Mouse (Mus musculus) heart, postnatal 25 days (tissue): Measurements from ENCODE around the gene Khdrbs1. TPM values are rescaled to one million over a fixed set of nuclear protein-coding genes. Genes with fewer than 3 reads are reported as not detected.

Source experiments
- DNase-seq: peaks from one replicate; pipeline ENCODE4 v3.0.0; 2022; ENCODE audit warnings: low spot score
- intact Hi-C: fragments of 180-260 bp; cut with DNase I; formaldehyde crosslinking; loops from one replicate; pipeline ENCODE4 v1.15.1; 2025
- microRNA-seq: library from miRNA; unstranded; fragments of <30 nt; microRNA quantifications from one replicate; pipeline ENCODE4 v1.2.0, GENCODE M21; 2022
- total RNA-seq, 2 experiments: library from RNA; stranded (reverse); gene quantifications; 2 replicates each; pipeline ENCODE4 v1.2.3; 2021

Khdrbs1 gene
- total RNA-seq, 2 experiments from 2014 or later: 38.0 to 46.9 TPM

DNA sequence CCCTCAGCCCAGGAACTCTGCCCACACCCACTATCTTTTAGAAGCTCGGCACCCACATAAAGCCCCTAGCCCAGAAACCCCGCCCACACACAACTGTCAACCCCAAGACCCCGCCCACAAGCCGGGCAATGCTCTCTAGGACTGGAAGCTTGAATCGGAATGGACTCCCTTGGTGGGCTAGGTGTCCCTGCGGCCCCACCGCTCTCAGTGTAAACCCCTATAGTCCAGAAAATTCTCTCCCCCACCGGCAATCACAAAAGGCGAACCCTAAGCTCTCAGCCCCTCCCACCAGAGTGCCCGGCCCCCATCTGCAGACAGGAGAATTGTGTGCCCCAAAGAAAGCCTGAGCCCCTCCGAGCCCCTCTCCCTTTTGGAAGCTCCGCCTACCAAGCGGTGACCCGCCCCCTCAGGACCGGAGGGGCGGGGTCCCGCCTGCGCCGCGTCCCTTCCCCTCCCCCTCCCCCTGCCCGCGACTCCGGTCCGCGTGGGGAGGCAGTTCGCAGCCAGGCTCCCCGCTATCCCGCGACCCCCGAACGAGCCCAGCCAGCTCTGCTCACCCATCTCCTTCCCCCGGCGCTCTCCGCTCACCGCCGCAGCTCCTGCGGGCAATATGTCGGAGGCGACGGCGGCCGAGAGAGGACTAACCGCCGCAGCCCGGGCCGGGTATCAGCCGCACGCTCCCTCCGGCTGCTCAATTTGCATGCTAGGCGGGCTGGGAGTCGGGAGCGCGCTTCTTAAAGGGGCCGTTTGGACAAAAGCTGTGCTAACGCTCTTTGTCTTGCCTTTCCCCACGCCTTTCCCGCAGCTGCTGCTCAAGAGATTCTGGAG, 45.7 kb downstream of the Khdrbs1 start, which contains the start of gene Tmem39b:
Tmem39b (minus strand) TSS at position 681 of the 828 bp plus-strand sequence.
- peak; percentile 85 for DNase-seq
- intact Hi-C loops: loop anchor here (1.0 kb wide), 1 partner anchor 24 kb away; the partner anchor contains the start of gene Kpna6

DNA sequence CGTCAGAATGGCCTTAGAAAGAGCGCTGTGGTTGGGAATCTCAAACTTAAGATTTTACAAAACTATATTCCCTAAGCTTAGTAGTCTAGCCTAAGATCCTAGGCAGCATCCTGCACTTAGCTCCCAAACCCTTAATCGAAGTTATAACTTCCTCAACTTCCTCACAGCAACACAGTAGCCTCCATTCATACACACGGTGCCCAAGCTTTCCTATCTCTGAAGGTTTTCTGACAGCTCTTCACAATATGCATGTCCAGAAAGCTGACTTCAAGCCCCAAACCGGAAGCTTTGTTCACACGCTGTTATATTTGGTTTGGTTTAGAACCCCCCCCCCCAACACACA, 46.3 kb downstream of the Khdrbs1 start:
- intact Hi-C loops: loop anchor here (1.0 kb wide), 1 partner anchor 23 kb away; the partner anchor contains the start of gene Kpna6
- no peak for DNase-seq

GRCm38 (mm10) chr4:129684531-129684930, 57.6 kb downstream of the Khdrbs1 start:
- intact Hi-C loops: no loop called here
- no peak for DNase-seq

DNA sequence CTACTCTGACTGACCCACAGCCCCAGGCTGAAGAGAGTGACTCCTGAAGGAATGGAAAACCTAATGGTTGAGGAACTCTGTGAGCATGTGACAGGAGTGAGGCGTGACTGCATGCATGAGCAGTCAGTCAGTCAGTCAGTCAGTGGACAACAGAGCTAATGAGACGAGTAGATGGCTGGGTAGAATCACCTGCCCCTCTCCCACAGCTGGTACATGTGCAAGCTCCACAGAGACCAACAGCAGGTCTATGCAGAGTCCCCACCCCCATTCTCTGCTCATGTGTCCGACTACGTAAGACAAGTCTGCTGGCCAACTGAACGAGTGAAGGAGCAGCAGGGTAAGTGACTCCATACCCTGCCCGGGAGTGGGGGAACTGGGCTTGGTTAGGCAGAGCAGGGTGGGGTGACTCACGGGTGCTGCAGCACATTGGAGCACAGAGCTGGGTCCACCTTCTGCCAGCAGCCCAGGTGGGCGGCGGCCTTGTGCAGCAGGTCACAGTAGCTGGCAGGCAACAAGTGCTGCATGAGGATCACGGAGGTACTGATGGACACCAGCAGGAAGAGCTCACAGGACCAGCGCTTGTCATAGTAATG, 58.1 kb downstream of the Khdrbs1 start:
- intact Hi-C loops: no loop called here

GRCm38 (mm10) chr4:129681837-129682236, 60.3 kb downstream of the Khdrbs1 start:
- no peak for DNase-seq
- intact Hi-C loops: no loop called here

More for the DNA sequence above, 58.1 kb downstream of the Khdrbs1 start:
- no peak for DNase-seq

- no peak for DNase-seq
- intact Hi-C loops: loop anchor here (1.0 kb wide), 1 partner anchor 23 kb away; the partner anchor contains the start of gene Tmem39b
Measured at GRCm38 (mm10) chr4:129672878-129673449, 69.1 kb downstream of the Khdrbs1 start.

GRCm38 (mm10) chr4:129672083-129672877, 69.8 kb downstream of the Khdrbs1 start, which contains the start of gene Kpna6:
TSS of gene Kpna6 (minus strand) at chr4:129672767.
- DNase-seq: peak; percentile 81
- intact Hi-C loops: loop anchor here (1.0 kb wide), 1 partner anchor 24 kb away; the partner anchor contains the start of gene Tmem39b

DNA sequence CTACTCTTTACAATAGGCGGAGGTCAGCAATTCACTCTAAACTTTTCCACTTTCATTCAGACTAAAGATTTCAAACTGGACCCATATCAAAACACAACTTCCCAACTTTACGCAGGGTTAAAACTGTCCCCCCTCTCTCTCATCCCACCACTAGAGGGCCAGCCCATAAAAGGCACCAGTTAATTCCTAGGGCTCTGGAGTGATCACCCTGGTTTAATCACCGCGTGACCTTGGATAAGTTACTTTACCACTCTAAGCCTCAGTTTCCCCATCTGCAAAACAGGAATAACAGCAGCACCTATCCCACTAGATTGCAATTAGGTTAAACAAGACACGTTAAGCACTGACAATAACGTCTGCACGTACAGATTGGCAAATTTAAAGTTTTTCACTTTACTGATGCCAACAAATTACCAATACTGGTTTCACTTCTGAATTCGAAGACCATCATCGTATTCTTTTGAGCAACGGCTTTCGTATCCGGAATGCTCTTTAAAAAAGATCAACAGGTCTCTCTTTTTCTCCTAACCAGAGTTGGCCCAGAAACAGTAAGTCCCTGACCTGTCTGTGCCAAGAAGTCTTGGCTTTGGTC, 70.5 kb downstream of the Khdrbs1 start:
- intact Hi-C loops: loop anchor here (1.0 kb wide), 1 partner anchor 25 kb away; the partner anchor contains the start of gene Tmem39b

GRCm38 (mm10) chr4:129662255-129662813, 79.8 kb downstream of the Khdrbs1 start:
- DNase-seq: no peak
- intact Hi-C loops: no loop called here

More for the DNA sequence above, 70.5 kb downstream of the Khdrbs1 start:
- peak; percentile 7 for DNase-seq

DNA sequence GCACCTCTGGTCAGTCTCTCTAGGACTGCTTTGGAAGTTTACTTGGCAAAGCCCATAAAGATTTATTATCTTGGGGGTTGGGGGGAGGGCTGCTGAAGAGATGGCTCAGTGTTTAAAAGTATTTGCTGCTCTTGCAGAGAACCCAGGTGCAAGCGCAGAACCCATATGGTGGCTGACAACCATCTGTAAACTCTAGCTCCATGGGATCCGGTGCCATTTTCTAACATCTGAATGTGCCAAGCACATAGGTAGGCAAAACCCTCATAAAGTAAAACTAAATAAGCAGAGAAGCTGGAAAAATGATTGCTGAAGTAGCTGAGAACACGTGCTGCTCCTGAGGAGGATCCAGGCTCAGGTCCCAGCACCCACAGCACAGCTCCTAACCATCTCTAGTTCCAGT, 80.5 kb downstream of the Khdrbs1 start:
- intact Hi-C loops: no loop called here

DNA sequence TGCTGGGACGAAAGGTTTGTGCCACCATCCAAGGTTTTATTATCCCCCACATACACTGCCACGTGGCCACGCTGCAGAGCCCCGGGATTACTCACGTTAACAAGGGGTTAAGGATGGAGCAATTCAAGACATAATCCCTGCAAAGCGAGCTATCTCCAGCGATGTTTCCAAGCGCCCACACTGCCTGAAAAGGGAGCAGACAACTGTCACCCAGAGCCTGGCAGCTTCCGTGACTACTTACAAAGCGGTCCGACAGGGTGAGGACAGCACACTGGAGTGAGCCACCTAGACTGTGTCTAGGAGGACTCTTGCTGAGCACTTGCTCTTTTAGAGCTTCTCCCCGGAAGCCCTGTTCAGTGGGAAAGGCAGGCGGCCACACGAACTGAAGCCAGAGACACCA, 87.3 kb downstream of the Khdrbs1 start:
- intact Hi-C loops: no loop called here
- no peak for DNase-seq

More for the DNA sequence above, 80.5 kb downstream of the Khdrbs1 start:
- no peak for DNase-seq

Small RNA genes within 50 kb of the gene (microRNA-seq; reads per million reads assigned to microRNA genes)
- gene Gm28017 (not detected), gene Mir7016 (not detected)

Other genes with a start within 250 kb of the Khdrbs1 start
- gene Marcksl1, start 228.7 kb downstream of the Khdrbs1 start, total RNA-seq: 1 to 10 TPM; 6.8 to 7.8 TPM
- 10 to 100 TPM; 15.9 to 18.6 TPM for gene Hdac1, start 199.6 kb downstream of the Khdrbs1 start, total RNA-seq
- gene Lck, start 168.7 kb downstream of the Khdrbs1 start, total RNA-seq: 1 to 10 TPM in 1 of 2 experiments, under 1 TPM in 1; 0.47 to 1.2 TPM
- gene Fam167b, start 163.8 kb downstream of the Khdrbs1 start, total RNA-seq: 1 to 10 TPM in 1 of 2 experiments, under 1 TPM in 1; 0.70 to 1.0 TPM
- gene Eif3i, start 141.7 kb downstream of the Khdrbs1 start, total RNA-seq: 100 to 1,000 TPM; 119 to 129 TPM
- 10 to 100 TPM; 38.5 to 42.3 TPM for gene Tmem234, start 141.6 kb downstream of the Khdrbs1 start, total RNA-seq
- gene Dcdc2b, start 128.0 kb downstream of the Khdrbs1 start, total RNA-seq: 1 to 10 TPM in 1 of 2 experiments, under 1 TPM in 1; 0.61 to 1.5 TPM
- gene Iqcc, start 123.2 kb downstream of the Khdrbs1 start, total RNA-seq: 10 to 100 TPM; 17.2 to 19.1 TPM
- gene Ccdc28b, start 118.4 kb downstream of the Khdrbs1 start, total RNA-seq: 10 to 100 TPM; 25.3 to 28.5 TPM
- 10 to 100 TPM; 26.2 to 27.3 TPM for gene Txlna, start 101.2 kb downstream of the Khdrbs1 start, total RNA-seq
- gene Kpna6, start 69.5 kb downstream of the Khdrbs1 start, total RNA-seq: 10 to 100 TPM; 71.7 to 79.6 TPM
- gene Tmem39b, start 45.5 kb downstream of the Khdrbs1 start, total RNA-seq: 1 to 10 TPM; 5.3 to 5.7 TPM
- gene Ptp4a2, start 68.9 kb upstream of the Khdrbs1 start, total RNA-seq: 100 to 1,000 TPM; 192 to 205 TPM
- under 1 TPM in 1 of 2 experiments, not detected in 1; 0.08 TPM for gene Spocd1, start 186.9 kb upstream of the Khdrbs1 start, total RNA-seq
- gene Adgrb2, start 242.6 kb upstream of the Khdrbs1 start, total RNA-seq: 1 to 10 TPM; 2.3 to 2.6 TPM